Mouse (Mus musculus) heart, adult 9 months (tissue): ENCODE measurements around the gene Mief2.
A peak's percentile ranks its signal among the peaks of the same experiment; 100 is the strongest.

Experiments
- DNase-seq, 2 experiments: peaks; one replicate each; pipeline ENCODE4 v3.0.0; 2022; ENCODE audit warnings: low spot score in 2 of 2

Mief2 gene

DNA sequence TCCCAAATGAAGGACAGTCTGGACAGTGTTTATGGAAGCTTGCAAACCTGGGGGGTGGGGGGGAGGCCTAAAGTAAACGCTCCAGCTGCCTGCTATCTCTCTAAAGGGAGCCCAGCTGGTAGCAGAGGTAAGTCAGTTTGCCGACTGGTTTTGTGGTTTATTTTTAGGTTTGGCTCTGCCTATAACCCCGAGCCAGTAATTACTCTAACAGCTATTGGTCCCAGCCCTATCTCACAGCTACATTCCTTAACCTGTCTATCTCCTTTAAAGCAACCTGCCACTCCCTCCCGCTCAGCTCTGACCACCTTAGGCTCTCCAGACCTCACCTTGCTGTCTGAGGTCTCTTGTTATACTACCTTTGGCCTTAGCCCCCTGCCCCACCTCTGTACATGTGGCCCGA lies 8.9 kb upstream of the Mief2 start:
- DNase-seq = no peak

DNA sequence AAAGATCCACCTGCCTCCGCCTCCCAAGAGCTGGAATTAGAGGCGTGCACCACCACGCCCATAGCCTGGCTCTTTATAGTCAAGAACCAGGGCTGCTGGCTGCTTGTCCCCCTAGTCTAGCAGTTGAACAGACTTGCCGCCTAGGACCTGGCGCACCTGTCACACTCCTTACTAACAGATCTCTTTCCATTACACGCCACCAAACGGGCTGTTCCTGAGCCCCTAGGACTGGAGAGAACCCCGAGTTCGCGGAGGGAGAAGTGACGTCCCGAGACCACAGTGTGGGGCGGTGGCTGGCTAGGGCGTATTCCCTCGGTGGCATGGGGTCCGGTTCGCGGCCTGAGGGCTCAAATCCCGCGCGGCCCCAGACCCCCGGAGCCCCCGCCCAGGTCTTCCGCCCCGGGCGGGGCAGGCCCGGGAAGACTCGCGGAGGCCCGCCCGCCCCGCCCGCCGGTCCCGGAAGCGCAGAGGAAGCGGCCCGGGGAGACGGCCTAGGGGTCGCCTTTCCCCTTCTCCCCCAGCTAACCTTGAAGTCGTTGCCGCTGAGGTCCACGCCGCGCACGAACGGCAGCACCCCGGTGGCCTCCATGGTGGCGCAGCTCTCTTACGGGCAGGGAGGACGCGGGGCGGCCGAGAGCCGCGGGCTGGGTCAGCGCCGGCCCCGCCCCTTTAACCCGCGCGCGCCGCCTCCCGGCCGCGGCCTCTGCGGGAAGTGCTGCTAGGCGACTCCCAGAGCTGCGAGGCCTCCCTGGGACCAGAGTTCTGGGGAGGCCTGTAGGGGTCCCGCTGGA lies 1.4 kb upstream of the Mief2 start, which contains the start of gene Flii:
Flii (minus strand) TSS at position 663 of the 791 bp plus-strand sequence.
- DNase-seq = peak; percentile 80 to 85

DNA sequence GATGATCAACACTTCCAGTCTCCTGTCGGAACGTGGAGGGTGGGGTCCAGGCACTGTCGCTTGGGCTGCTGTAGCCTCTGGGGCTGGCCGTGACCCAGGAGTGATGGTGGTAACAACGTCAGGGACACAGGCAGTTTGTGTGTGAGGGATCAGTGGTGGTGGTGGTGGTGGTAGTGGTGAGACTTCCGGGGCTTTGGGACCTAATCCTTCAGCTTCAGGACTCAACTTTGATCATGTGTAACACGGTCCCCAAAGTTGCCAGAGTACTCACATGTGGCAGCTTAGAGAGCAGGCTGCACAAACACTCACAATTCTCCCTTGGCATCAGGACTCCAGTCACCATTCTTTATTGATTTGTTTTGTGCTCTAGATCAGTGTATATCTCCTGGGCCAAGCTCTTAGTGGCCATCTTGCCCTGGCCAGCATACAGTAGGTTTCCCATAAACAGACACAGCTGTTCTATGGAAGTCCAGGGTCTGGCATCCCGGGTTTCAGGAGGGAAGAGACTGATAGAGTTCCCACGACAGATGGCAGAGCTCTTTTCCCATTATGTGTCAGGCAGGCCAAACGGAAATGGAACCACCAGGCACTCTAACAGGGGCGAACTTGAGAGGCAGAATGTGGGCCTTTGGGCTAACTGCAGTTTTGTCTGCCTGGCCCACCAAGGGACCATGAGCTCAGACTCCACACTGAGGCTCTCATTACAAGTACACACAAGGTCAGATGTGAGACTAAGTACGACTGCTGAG lies 632 bp upstream of the Mief2 start:
- DNase-seq = no peak

DNA sequence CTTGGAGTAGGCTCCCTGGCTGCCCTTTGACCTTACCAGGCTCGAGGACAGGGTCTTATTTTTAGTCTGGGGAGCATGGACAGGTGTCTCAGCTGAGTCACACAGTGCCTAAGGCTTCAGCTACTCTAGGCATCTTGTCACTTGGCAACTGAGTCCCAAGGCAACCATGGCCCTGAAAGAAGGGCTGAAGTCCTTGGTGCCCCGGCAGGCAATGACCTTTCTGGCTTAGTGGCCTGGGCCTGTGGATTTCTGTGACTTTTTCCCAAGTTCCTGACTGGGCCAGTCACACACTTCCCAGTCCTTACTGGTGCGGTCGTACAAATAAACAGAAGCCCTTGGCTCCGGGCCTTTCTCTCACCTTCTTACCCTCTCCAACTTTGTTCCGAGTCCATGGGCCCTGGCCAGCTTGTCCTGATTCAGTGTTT lies 1.0 kb downstream of the Mief2 start:
- peak in 1 of 2 experiments; percentile 23 for DNase-seq

DNA sequence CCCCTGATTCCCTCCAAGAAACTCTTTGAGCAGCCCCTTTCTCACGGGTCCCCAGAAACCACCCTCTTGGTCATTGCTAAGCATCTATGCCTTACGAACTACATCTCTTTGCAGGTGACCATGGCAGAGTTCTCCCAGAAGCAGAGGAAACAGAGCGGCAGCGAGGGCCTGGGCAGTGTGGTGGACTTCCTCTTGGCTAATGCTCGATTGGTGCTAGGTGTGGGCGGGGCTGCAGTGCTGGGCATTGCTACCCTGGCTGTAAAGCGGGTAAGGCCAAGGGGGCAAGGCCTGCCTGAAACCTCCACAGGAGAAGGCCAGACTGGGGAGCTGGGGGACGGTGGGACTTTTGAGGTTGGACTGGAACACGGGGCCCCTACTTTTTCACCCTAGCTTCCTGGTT lies 2.0 kb downstream of the Mief2 start:
- DNase-seq = no peak

DNA sequence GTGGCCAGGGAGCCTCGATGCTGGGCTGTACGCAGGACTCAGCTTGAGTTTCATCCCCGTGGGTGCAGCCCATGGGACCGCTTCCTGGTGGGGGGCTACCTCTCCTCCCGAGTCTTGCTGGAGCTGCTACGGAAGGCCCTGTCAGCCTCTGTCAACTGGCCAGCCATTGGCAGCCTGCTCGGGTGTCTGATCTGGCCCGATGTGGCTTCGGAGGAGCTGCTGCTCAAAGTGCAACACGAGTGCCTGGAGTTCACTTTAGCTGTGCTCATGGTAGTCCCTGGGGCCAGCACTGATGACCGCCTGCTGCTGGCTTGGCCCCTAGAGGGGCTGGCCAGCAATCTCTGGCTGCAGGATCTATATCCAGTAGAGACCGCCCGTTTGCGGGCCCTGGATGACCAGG lies 3.1 kb downstream of the Mief2 start:
- DNase-seq = no peak

DNA sequence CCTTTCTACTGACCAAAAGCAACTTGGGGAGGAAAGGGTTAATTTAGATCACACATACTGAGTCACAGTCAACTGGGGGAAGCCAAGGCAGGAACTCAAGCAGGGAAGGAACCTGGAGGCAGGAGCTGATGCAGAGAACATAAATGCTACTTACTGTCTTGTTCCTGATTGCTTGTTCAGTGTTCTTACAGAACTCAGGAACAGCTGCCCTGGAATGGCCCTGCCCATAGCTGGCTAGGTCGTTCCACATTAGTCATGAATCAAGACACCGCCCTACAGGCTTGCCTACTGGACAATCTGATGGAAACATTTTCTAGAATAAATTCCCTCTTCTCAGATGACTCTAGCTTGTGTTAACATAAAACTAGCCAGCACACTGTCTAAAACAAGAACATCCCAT lies 6.0 kb downstream of the Mief2 start:
- DNase-seq = no peak

DNA sequence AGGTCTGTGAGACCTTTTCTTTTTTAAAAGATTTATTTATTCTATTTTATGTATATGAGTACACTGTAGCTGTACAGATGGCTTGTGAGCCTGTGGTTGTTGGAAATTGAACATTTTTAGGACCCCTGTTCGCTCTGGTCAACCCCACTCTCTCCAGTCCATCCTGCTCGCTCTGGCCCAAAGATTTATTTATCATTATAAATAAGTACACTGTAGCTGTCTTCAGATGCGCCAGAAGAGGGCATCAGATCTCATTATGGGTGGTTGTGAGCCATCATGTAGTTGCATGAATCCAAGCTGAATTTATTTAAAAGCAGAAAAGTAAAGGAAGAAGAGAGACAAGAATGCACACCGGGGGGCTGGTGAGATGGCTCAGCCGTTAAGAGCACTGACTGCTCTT lies 7.0 kb downstream of the Mief2 start:
- no peak for DNase-seq

DNA sequence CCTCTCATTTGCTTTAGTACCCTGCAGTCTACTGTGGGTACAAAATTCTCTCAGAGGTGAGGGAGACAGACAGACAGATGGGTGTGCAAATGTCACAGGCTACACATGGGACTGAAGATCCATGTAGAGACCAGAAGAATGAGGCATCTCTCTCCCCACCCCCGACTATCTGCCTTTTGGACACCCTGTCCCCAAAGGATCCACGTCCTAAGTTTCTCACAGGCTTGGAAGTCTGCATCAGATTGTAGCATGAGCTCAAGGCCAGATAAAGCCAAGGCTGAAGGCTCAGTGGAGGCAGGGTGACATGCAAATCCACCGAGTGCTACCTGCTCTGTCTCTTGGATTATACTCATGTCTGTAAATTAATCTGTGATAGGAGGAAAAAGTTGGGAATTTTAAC lies 8.3 kb downstream of the Mief2 start:
- DNase-seq = no peak

DNA sequence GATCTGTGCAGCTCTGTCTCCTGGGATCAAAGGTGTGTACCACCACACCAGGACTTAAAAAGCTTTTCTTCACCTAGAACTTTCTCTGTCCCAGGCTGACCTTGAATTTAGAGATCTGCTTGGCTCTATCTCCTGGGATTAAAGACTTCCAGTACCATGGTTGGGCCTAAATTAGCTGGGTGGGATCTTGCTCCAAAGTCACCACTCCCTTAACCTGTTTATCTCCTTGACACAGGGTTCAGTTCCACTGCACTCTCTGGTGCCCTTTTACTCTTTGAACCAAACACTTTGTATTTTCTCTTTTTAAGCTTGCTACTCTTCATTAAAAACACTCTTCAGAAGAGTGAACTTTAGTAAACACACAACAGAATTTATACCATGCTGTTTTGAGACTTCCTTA lies 9.3 kb downstream of the Mief2 start:
- DNase-seq = no peak

DNA sequence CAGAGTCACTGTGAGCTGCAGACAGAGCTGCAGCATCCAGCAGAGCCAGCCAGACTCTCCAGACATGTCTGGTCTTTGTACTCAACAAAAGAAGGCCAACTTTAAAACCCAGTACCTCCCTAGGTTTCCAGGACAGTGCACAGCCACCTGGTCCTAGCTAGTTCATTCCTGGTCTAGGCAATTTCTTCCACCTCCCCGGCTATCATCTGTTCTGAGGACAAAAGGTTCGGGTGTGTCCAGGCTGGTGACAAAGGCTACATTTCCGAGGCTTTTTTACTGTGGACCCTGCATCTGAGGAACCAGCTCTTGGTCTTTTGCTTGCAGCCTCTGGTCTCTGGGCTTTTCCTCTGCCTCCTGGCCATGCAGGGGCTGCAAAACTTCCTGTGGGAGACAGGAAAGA lies 12.1 kb downstream of the Mief2 start:
- no peak for DNase-seq

DNA sequence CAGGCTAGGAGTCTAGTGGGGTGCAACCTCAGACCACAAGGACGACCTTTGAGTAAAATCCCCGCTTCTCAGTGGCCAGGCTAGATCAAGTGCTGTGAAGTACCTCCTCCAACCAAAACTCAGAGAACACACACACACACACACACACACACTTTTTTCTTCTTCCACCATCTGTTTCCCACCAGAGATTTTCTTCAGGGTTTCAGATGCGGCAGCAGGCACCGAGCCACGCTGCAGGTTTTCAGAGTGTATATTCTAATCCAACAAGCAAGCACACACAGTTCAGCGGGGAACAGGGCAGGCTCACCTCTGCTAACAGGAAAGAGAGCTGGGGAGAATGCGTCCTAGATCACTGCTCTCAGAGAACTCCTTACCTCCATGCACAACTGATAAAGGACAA lies 27.4 kb downstream of the Mief2 start:
- no peak for DNase-seq

DNA sequence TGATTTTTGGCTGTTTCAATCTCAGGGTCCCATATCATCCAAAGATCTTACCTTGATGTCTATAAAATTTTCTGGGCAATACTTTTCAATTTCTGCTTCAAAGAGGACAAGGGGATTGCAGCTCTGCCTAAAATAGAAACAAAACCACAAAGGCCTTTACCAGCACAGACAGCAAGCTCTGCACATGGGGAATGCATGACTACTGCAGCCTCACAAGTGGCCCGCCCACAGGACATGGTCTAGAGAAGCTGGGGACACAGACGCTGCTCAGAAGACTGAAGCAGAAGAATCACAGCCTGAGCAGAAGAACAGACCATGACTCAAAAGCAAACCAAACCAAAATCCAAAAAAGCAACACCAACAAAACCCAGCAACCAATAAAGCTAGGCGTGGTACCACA lies 33.5 kb downstream of the Mief2 start:
- no peak for DNase-seq

DNA sequence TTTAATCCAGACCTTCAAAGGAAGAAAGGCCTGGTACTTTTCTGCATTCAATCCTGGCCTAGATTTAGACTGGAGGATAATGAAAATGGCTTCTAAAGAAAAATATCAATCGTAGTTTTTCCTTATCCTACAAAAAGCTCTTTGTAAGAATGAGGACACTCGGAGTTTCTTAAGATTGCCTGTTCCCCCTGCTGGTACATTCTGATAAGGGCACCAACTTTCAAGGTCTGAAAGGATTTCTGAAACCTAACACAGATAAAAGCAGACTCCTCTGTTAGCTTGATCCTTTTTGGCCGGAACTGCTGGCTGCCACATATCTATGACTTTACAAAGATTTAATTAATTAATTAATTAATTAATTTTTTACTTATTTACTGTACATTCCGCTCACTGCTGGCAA lies 38.8 kb downstream of the Mief2 start:
- no peak for DNase-seq

DNA sequence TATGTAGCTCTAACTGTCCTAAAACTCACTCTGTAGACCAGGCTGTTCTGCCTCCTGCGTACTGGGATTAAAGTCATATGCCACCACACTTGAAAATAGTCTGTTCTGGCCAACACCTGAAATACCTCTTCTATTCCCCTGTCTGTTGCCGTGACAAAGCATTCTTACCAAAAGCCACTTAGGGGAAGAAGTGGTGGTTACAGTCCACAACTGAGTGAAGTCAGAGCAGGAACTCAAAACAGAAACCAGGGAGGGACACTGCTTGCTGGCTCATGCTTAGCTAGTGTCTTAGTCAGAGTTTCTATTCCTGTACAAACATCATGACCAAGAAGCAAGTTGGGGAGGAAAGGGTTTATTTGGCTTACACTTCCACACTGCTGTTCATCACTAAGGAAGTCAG lies 41.1 kb downstream of the Mief2 start:
- no peak for DNase-seq

DNA sequence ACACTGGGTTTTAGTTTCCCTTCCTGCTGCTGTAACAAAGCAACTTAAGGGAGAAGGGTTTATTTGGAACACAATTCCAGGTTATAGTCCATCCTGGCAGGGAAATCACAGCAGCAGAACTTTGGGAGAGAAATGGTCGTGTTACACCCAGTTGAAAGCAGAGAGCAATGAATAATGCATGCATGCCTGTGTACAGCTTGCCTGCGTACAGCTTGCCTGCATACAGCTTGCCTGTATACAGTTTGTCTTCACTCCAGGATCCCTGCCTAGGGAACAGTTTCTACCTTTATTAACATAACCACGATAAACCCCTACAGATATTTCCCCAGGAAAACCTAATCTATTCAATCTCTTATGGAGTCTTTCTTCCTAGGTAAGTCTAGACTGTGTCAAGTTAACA lies 42.6 kb downstream of the Mief2 start:
- DNase-seq = no peak

DNA sequence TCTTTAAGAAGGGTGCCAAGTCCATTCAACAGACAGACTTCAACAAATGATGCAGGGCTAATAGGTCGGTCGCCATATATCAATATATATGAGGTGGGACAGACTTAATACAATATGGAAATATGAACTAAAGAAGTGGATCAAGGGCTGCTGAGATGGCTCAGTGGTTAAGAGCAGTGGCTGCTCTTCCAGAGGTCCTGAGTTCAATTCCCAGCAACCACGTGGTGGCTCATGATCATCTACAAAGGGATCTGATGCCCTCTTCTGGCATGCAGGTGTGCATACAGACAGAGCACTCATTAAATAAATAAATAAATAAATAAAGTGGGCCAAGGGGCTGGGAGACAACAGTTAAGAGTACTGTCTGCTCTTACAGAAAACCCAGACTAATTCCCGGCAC lies 44.0 kb downstream of the Mief2 start:
- no peak for DNase-seq

DNA sequence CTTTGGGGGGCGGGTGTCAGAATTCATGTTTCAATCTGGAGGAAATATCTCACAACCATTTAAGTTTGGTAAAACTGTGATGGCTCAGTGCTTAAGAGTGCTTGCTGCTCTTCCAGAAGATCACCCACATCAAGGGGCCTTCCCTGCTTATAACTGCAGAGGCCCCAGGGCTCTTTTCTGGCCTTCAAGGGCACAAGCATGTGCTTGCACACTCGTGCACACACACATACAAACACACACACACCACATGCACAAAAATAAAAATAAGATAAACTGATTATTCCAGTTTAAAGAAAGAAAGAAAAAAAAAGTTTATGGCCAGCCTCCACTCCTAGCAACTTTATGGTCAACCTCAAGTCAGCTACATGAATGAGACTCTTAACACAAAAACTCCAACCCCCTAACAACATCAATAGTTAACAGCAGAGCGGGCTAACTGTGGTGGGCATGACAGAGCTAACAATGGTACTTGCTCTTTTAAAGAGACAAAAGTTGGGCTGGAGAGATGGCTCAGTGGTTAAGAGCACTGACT lies 46.0 kb downstream of the Mief2 start:
- no peak for DNase-seq

DNA sequence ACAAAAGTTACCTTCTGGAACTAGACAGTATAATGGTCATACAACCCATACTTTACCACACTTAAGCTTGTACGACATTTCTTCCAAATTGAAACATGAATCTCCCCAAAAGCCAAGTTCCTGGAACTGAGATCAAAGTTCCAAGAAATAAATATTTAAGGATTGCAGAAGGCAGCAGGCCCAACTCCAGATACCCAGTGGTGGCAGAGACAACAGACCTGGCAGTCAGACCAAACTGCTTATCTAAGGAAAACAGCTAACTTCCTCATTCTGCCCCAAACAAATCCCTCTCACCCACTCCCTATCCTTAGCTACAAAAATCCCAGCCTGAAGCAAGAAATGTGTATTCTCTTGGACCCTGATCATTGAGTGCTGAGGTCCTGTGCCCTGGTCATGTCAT lies 46.6 kb downstream of the Mief2 start:
- DNase-seq = no peak

DNA sequence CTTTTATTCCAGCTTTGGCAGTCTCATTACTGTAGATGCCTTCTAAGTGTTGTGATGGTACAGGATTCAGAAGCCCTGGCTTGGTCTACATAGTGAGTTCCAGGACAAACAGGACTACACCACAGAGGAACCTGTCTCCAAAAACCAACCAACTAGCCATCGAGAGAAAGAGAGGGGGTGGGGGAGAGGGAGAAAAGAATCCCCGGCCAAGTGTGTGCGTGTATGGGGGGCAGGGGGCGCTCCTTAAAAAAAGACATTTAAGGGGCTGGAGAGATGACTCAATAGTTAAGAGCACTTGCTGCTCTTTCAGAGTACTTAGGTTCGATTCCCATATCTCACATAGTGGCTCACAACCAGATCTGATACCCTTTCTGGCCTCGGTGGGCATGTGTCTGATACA lies 47.4 kb downstream of the Mief2 start:
- no peak for DNase-seq

DNA sequence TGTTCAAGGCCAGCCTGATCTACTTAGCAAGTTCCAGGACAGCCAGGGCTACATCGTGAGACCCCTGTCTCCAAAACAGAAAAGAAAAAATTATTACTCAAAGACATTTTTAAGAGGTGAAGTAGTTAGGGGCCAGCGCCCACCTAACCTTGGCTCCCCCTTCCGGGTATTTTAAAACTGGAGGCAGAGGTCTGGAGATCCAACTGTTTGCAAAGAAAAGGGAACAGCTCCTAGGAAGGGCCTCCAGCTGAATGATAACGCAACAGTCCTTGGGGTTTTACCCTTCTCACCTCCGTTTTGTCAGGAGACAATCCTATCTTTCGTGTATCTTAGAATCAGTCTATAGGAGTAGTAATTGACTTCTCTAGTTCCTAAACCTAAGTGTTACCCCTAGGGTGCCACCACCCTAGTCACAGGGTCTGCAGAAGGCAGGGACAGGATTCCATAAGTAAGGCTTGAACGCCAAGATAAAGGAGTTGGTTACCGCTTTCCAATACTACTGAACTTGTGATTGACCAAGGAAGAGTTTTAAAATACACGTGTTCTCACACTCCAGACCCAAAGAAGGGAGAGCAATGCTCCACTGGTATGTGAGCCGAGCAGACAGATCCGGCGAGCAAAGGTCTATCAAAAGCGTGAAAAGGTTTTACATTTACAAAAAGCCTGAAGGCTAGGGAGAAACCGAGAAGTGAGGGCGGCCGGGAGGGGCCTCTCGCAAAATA lies 48.1 kb downstream of the Mief2 start:
- no peak for DNase-seq
